ENCODE assay signal across 24 mouse cellular contexts in the genomic region with DNA sequence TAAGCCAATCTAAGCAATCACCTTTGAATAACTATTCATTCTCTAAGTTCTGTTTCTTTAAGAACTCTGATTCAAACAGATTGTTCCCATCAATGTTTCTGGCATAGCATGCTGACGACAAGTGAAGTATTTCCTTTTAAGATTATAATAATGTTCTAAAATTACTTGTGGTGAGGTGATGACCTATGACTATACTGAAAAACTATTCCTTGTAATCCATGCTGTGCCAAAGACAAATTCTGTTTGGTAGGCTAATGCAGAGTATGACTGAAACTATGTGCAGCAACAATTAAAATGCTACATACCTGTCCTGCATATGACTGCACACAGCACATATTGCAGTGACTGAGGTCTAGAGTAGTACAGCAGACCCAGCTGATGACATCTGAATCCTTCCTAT. TPM values are rescaled to one million over a fixed set of nuclear protein-coding genes. Genes with fewer than 3 reads are reported as not detected.
DNase-seq lines count a peak whose midpoint lies in the region; TF ChIP-seq lines count a peak whose summit lies in the region.
"Had no signal": no experiment of that assay in that cellular context is flagged by ENCODE, and none has a peak within 500 bp of the region (broad histone marks: within the 10 kb centered on the region; RNA-seq: fewer than 3 reads in every experiment).

No protein-coding gene starts in this region.

- intact Hi-C loops in heart, postnatal 10 days (cut with DNase I), result no loop called here

- no peak for TF ChIP-seq POLR2A in myocyte (IDR thresholded peaks at IDR 0.05; ENCODE audit: insufficient read length, low read depth)

- no peaks in the 10 kb centered on the region for H3K9me3 ChIP-seq in heart, embryonic 10.5 days
- H3K9me3 ChIP-seq: embryonic facial prominence, embryonic 10.5 days; forebrain, embryonic 10.5 days; forebrain, embryonic 15.5 days; heart, embryonic 13.5 days; hindbrain, embryonic 13.5 days had no signal

- no peaks in the 10 kb centered on the region for H3K4me1 ChIP-seq in heart, embryonic 10.5 days
- H3K4me1 ChIP-seq: embryonic facial prominence, embryonic 10.5 days; forebrain, embryonic 10.5 days; forebrain, embryonic 15.5 days; heart, embryonic 13.5 days; hindbrain, embryonic 13.5 days had no signal

- peak overlapping the region; percentile 21 for H3K4me2 ChIP-seq in myocyte (ENCODE audit: low read depth)
- H3K4me2 ChIP-seq: forebrain, embryonic 15.5 days; heart, embryonic 13.5 days; hindbrain, embryonic 13.5 days had no signal

- WGBS in heart, embryonic 10.5 days, result 53% methylated on average over 1 of the region's 1 CpGs

- H3K36me3 ChIP-seq in heart, embryonic 10.5 days, result no peaks in the 10 kb centered on the region
- no peaks in the 10 kb centered on the region for H3K36me3 ChIP-seq in myocyte (ENCODE audit: control insufficient read depth, insufficient read depth)
- H3K36me3 ChIP-seq: embryonic facial prominence, embryonic 10.5 days; forebrain, embryonic 10.5 days; forebrain, embryonic 15.5 days; heart, embryonic 13.5 days; hindbrain, embryonic 13.5 days had no signal

- H3K4me3 ChIP-seq in heart, embryonic 10.5 days, result no peak overlapping the region
- H3K4me3 ChIP-seq in myocyte, result no peak overlapping the region
- H3K4me3 ChIP-seq: embryonic facial prominence, embryonic 10.5 days; erythroblast, embryonic 14.5 days; forebrain, embryonic 10.5 days; forebrain, embryonic 15.5 days; heart, embryonic 13.5 days; hindbrain, embryonic 13.5 days had no signal

- no peak overlapping the region for H3ac ChIP-seq in myocyte (ENCODE audit: control insufficient read depth, insufficient read length)

- DNase-seq in heart, adult 8-10 months (ENCODE audit: low spot score), result peak; percentile 41
- DNase-seq in heart, adult 11 months, result no peak
- DNase-seq in heart, postnatal 10 days, result peak; percentile 39 to 58
- no peak for DNase-seq in heart, embryonic 10.5 days (ENCODE audit: low spot score)
- peak; percentile 83 for DNase-seq in 3T3-L1 (ENCODE audit: low read depth, low spot score)
- no peak for DNase-seq in cerebellum, postnatal 36 days
- DNase-seq: adrenal gland, adult 2 months; adrenal gland, postnatal 25 days; cerebellum, adult 18-20 months; cerebellum, adult 9-11 months; gastrocnemius, postnatal 36 days; kidney, adult 18-20 months had no signal

- H3K27me3 ChIP-seq in heart, embryonic 10.5 days (ENCODE audit: insufficient read depth, poor library complexity, severe bottlenecking), result no peaks in the 10 kb centered on the region
- H3K27me3 ChIP-seq in myocyte (ENCODE audit: control insufficient read depth, insufficient read depth, insufficient read length), result no peaks in the 10 kb centered on the region
- H3K27me3 ChIP-seq: forebrain, embryonic 15.5 days; heart, embryonic 13.5 days; hindbrain, embryonic 13.5 days had no signal

- no peak overlapping the region for H3K27ac ChIP-seq in heart, embryonic 10.5 days
- H3K27ac ChIP-seq: embryonic facial prominence, embryonic 10.5 days; forebrain, embryonic 10.5 days; forebrain, embryonic 15.5 days; hindbrain, embryonic 13.5 days; hindbrain, postnatal 0 days had no signal

- H3K79me2 ChIP-seq in myocyte (ENCODE audit: control insufficient read depth, insufficient read depth), result no peaks in the 10 kb centered on the region

TF ChIP-seq in myocyte, 11 proteins besides CTCF, POLR2A, EP300 and RAD21:
- TF ChIP-seq TCF3 (IDR thresholded peaks at IDR 0.05; ENCODE audit: insufficient read length, low read depth), result no peak
- TF ChIP-seq MYOD1 (IDR thresholded peaks at IDR 0.05; ENCODE audit: control insufficient read depth in 1 of 3, insufficient read length in 2 of 3, low read depth in 2 of 3), result no peak
- TF ChIP-seq E2F4 (IDR thresholded peaks at IDR 0.05; ENCODE audit: insufficient read depth), result no peak
- TF ChIP-seq MAX (IDR thresholded peaks at IDR 0.05; ENCODE audit: low read depth), result no peak
- TF ChIP-seq MYOG (IDR thresholded peaks at IDR 0.05; ENCODE audit: control insufficient read depth in 1 of 3, insufficient read depth in 1 of 3, insufficient read length in 2 of 3, low read depth in 2 of 3), result no peak
- no peak for TF ChIP-seq USF1 (IDR thresholded peaks at IDR 0.05; ENCODE audit: low read depth)
- no peak for TF ChIP-seq CEBPB (IDR thresholded peaks at IDR 0.05; ENCODE audit: insufficient read depth, poor library complexity, severe bottlenecking)
- no peak for TF ChIP-seq SRF (IDR thresholded peaks at IDR 0.05; ENCODE audit: control insufficient read depth, insufficient read length, low read depth)
- TF ChIP-seq REST (IDR thresholded peaks at IDR 0.05; ENCODE audit: insufficient read depth, insufficient read length), result no peak
- TF ChIP-seq POLR2AphosphoS2 (IDR thresholded peaks at IDR 0.05; ENCODE audit: insufficient read length, low read depth), result no peak
- TF ChIP-seq TCF12 (IDR thresholded peaks at IDR 0.05; ENCODE audit: insufficient read depth, poor library complexity, severe bottlenecking), result no peak

RNA-seq across cellular contexts. Expression of gene Tac1, which starts 23.4 kb away (rescaled TPM):
- total RNA-seq in heart, adult 8-10 months (2022), result 1 to 10 TPM; 2.0 to 3.1 (median 2.5) TPM
- not detected for total RNA-seq in heart, postnatal 10 days (2021)
- polyA plus RNA-seq in heart, embryonic 10.5 days (2016; fragmentation: Nextera tagmentation; extraction: Ambion mirVana), result 0.37 TPM in 1 of 2 replicates, not detected in the other
- polyA plus RNA-seq in myocyte (2012; fragmentation: generic; extraction: Trizol), result 0.05 TPM
- total RNA-seq: adrenal gland, adult 2 months; adrenal gland, postnatal 25 days; gastrocnemius, adult 8-10 months; gastrocnemius, postnatal 36 days; hematopoietic stem cell, adult 5-6 weeks; MEL had no signal
- polyA plus RNA-seq: adrenal gland, adult 2 months; C2C12; erythroblast, embryonic 14.5 days had no signal

Comparison
In these comparisons a context has a peak if more than half of its experiments do, and no peak if none do; other contexts are left out.
1. DNase-seq: peak in heart, adult 8-10 months (single experiment), heart, postnatal 10 days (2 of 2) and 3T3-L1 (single experiment); none in heart, adult 11 months (single experiment), heart, embryonic 10.5 days (single experiment) and cerebellum, postnatal 36 days (0 of 2).